Mouse (Mus musculus): ENCODE data around the gene Gm5751. TPM values are rescaled to one million over a fixed set of nuclear protein-coding genes. Genes with fewer than 3 reads are reported as not detected.

The Gm5751 gene
- polyA plus RNA-seq, 1 experiment: not detected

DNA sequence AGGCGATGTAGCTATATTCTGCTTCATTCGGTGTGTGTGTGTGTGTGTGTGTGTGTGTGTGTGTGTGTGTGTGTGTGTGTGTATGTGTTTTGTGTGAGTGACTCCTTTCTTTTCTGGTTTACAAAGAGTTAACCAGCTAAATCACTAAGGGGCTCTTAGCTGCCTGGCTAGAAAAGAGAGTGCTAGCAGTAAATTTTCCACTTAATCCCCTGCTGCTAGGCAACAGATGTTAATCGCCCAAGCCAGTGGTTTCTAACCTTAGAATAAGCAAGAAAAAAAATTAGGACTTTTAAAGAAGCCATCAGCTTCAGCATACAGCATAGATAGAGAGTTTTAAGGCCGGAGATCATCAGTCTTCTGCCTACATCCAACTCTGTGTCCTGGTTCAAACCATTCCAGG, 53.3 kb downstream of the Gm5751 start:
- 18% methylated on average over 4 of the region's 4 CpGs for WGBS
- Histone ChIP-seq H3K4me1 (ENCODE audit: control insufficient read depth, insufficient read depth, insufficient read length, low read length) (no peaks in the 10 kb centered on the region), H3K27me3 (ENCODE audit: control insufficient read depth, insufficient read depth, low read length) (no peaks in the 10 kb centered on the region), H3K27ac (ENCODE audit: insufficient read depth, low read depth, low read length) (no peak overlapping the region), H3K4me3 (ENCODE audit: low read depth, low read length) (no peak overlapping the region), H3K36me3 (ENCODE audit: control insufficient read depth, insufficient read depth, low read length) (no peaks in the 10 kb centered on the region)
- TF ChIP-seq CTCF (IDR thresholded peaks at IDR 0.05; ENCODE audit: extremely low read depth, insufficient read length, insufficient replicate concordance, low read depth, low read length) (no peak), POLR2A (IDR thresholded peaks at IDR 0.05; ENCODE audit: low read depth, low read length) (no peak)

Other genes with a start within 250 kb of the Gm5751 start
- gene Ssxb8, start 183.4 kb upstream of the Gm5751 start, polyA plus RNA-seq (2012; rRNA removed): not detected in 2 replicates
- gene Ssx9, start 125.8 kb upstream of the Gm5751 start, polyA plus RNA-seq (2012; rRNA removed): not detected in 2 replicates
- gene Ssxb5, start 70.6 kb upstream of the Gm5751 start, polyA plus RNA-seq (2012; rRNA removed): not detected in 2 replicates
- not detected in 2 replicates for gene Gm6592, start 30.3 kb upstream of the Gm5751 start, polyA plus RNA-seq (2012; rRNA removed)
- 0.91 and 1.4 TPM in 2 replicates for gene B630019K06Rik, start 18.1 kb downstream of the Gm5751 start, polyA plus RNA-seq (2012; rRNA removed)
- gene Fthl17b, start 88.7 kb downstream of the Gm5751 start, polyA plus RNA-seq (2012; rRNA removed): not detected in 2 replicates
- not detected in 2 replicates for gene Fthl17c, start 102.3 kb downstream of the Gm5751 start, polyA plus RNA-seq (2012; rRNA removed)
- gene Fthl17d, start 112.5 kb downstream of the Gm5751 start, polyA plus RNA-seq (2012; rRNA removed): not detected in 2 replicates
- not detected in 2 replicates for gene Fthl17e, start 159.2 kb downstream of the Gm5751 start, polyA plus RNA-seq (2012; rRNA removed)
- not detected in 2 replicates for gene Fthl17f, start 188.8 kb downstream of the Gm5751 start, polyA plus RNA-seq (2012; rRNA removed)
- not detected in 2 replicates for gene 4930402K13Rik, start 230.3 kb downstream of the Gm5751 start, polyA plus RNA-seq (2012; rRNA removed)